Mouse (Mus musculus) forebrain, embryonic 12.5 days (tissue): ENCODE data around the gene Mipep. TPM values are rescaled to one million over a fixed set of nuclear protein-coding genes. Genes with fewer than 3 reads are reported as not detected.

Experiments used
- polyA plus RNA-seq: library from polyadenylated mRNA; unstranded; fragments of >200 nt; fragmentation: Nextera tagmentation; extraction: Ambion mirVana; gene quantifications from 2 replicates; pipeline ENCODE4 v1.2.1, GENCODE M21; 2016

The Mipep gene
- polyA plus RNA-seq, 1 experiment from 2014 or later = 23.3 TPM

Other genes with a start within 250 kb of the Mipep start
- gene Spata13, start 150.6 kb upstream of the Mipep start, polyA plus RNA-seq = 121 and 128 TPM in 2 replicates
- 0.23 and 0.37 TPM in 2 replicates for gene C1qtnf9, start 16.4 kb upstream of the Mipep start, polyA plus RNA-seq